In genomic region chr12:15174411-15175041, GRCm38 (mm10) we compare ENCODE assay signal across 17 mouse cellular contexts.
DNase-seq lines count a peak whose midpoint lies in the region; ATAC-seq and TF ChIP-seq lines count a peak whose summit lies in the region.
"Had no signal": no experiment of that assay in that cellular context is flagged by ENCODE, and none has a peak within 500 bp of the region (broad histone marks: within the 10 kb centered on the region; RNA-seq: fewer than 3 reads in every experiment).

No protein-coding gene starts in this region.

- no peak overlapping the region for H3K4me3 ChIP-seq in midbrain, embryonic 14.5 days (replicated peaks; ENCODE audit: low read depth, low read length)
- H3K4me3 ChIP-seq in midbrain, embryonic 13.5 days (replicated peaks) = no peak overlapping the region
- H3K4me3 ChIP-seq in hindbrain, postnatal 0 days (ENCODE audit: low read length) = no peak overlapping the region
- H3K4me3 ChIP-seq in neural tube, embryonic 14.5 days (ENCODE audit: low read depth, low read length) = no peak overlapping the region
- H3K4me3 ChIP-seq: limb, embryonic 10.5 days had no signal

- no peak for ATAC-seq in midbrain, embryonic 14.5 days (ENCODE audit: low FRiP score, low TSS enrichment)
- no peak for ATAC-seq in midbrain, embryonic 13.5 days
- ATAC-seq in hindbrain, postnatal 0 days = 0 out of 2 replicates have a peak, but pooled peaks have one; percentile 55
- peak; percentile 72; the same call in 1 of the 2 replicates for ATAC-seq in neural tube, embryonic 14.5 days (ENCODE audit: low read depth)

- no peaks in the 10 kb centered on the region for H3K36me3 ChIP-seq in midbrain, embryonic 14.5 days (ENCODE audit: control insufficient read depth, insufficient read depth, low read length)
- no peaks in the 10 kb centered on the region for H3K36me3 ChIP-seq in midbrain, embryonic 13.5 days
- no peaks in the 10 kb centered on the region for H3K36me3 ChIP-seq in hindbrain, postnatal 0 days (ENCODE audit: insufficient read depth, low read length)
- no peaks in the 10 kb centered on the region for H3K36me3 ChIP-seq in neural tube, embryonic 14.5 days (ENCODE audit: control insufficient read depth, insufficient read depth, low read length)
- H3K36me3 ChIP-seq: limb, embryonic 10.5 days had no signal

- H3K4me1 ChIP-seq in midbrain, embryonic 14.5 days (ENCODE audit: control insufficient read depth, insufficient read depth, low read length) = no peaks in the 10 kb centered on the region
- no peaks in the 10 kb centered on the region for H3K4me1 ChIP-seq in midbrain, embryonic 13.5 days (replicated peaks)
- H3K4me1 ChIP-seq in hindbrain, postnatal 0 days (ENCODE audit: insufficient read depth, low read length) = no peaks in the 10 kb centered on the region
- H3K4me1 ChIP-seq in neural tube, embryonic 14.5 days (ENCODE audit: control insufficient read depth, insufficient read depth, low read length) = no peaks in the 10 kb centered on the region
- H3K4me1 ChIP-seq: limb, embryonic 10.5 days had no signal

- no peaks in the 10 kb centered on the region for H3K27me3 ChIP-seq in midbrain, embryonic 14.5 days (ENCODE audit: control insufficient read depth, insufficient read depth, low read length)
- H3K27me3 ChIP-seq in midbrain, embryonic 13.5 days = no peaks in the 10 kb centered on the region
- H3K27me3 ChIP-seq in hindbrain, postnatal 0 days (ENCODE audit: insufficient read depth, low read length) = no peaks in the 10 kb centered on the region
- H3K27me3 ChIP-seq in neural tube, embryonic 14.5 days (ENCODE audit: control insufficient read depth, insufficient read depth, low read length) = no peaks in the 10 kb centered on the region

- peak; percentile 2 for DNase-seq in heart, postnatal 10 days
- DNase-seq in heart, postnatal 4 days = no peak
- DNase-seq in midbrain, embryonic 14.5 days = peak; percentile 13
- DNase-seq in hindbrain, postnatal 0 days (ENCODE audit: low spot score) = peak; percentile 26
- DNase-seq in cerebellum, adult 9-11 months = no peak
- DNase-seq in retina, embryonic 14.5 days (ENCODE audit: low spot score) = no peak
- DNase-seq: adrenal gland, postnatal 14 days; B cell, adult 2 months; cerebellum, adult 11-12 months; layer of hippocampus, adult 9-11 months; right cerebral cortex, adult 18-20 months; thymus, postnatal 14 days had no signal

- no peak for TF ChIP-seq CTCF in hindbrain, postnatal 0 days (IDR thresholded peaks at IDR 0.05; ENCODE audit: low read depth)

- H3K9ac ChIP-seq in midbrain, embryonic 14.5 days (replicated peaks; ENCODE audit: low read length) = no peak overlapping the region
- H3K9ac ChIP-seq in midbrain, embryonic 13.5 days (replicated peaks) = no peak overlapping the region
- no peak overlapping the region for H3K9ac ChIP-seq in hindbrain, postnatal 0 days (replicated peaks; ENCODE audit: low read length)
- H3K9ac ChIP-seq in neural tube, embryonic 14.5 days (replicated peaks; ENCODE audit: low read depth, low read length) = no peak overlapping the region
- H3K9ac ChIP-seq: liver, embryonic 14.5 days had no signal

- no peaks in the 10 kb centered on the region for H3K9me3 ChIP-seq in midbrain, embryonic 14.5 days (ENCODE audit: control insufficient read depth, low read length)
- H3K9me3 ChIP-seq in midbrain, embryonic 13.5 days = no peaks in the 10 kb centered on the region
- no peaks in the 10 kb centered on the region for H3K9me3 ChIP-seq in hindbrain, postnatal 0 days (ENCODE audit: low read length)
- no peaks in the 10 kb centered on the region for H3K9me3 ChIP-seq in neural tube, embryonic 14.5 days (ENCODE audit: control insufficient read depth, low read length)
- H3K9me3 ChIP-seq: limb, embryonic 10.5 days had no signal

- no peak overlapping the region for H3K4me2 ChIP-seq in midbrain, embryonic 14.5 days (ENCODE audit: low read length)
- H3K4me2 ChIP-seq in midbrain, embryonic 13.5 days (replicated peaks) = no peak overlapping the region
- no peak overlapping the region for H3K4me2 ChIP-seq in hindbrain, postnatal 0 days (ENCODE audit: low read depth, low read length)
- H3K4me2 ChIP-seq in neural tube, embryonic 14.5 days (ENCODE audit: low read depth, low read length) = no peak overlapping the region
- H3K4me2 ChIP-seq: heart, embryonic 11.5 days had no signal

- intact Hi-C loops in heart, postnatal 10 days (cut with DNase I) = no loop called here

- WGBS in midbrain, embryonic 14.5 days = 69% methylated on average over 6 of the region's 6 CpGs
- 68% methylated on average over 6 of the region's 6 CpGs for WGBS in midbrain, embryonic 13.5 days
- 38% methylated on average over 6 of the region's 6 CpGs for WGBS in hindbrain, postnatal 0 days
- WGBS in neural tube, embryonic 14.5 days = 39% methylated on average over 6 of the region's 6 CpGs

- H3K27ac ChIP-seq in midbrain, embryonic 14.5 days (replicated peaks; ENCODE audit: low read depth, low read length) = no peak overlapping the region
- no peak overlapping the region for H3K27ac ChIP-seq in midbrain, embryonic 13.5 days
- H3K27ac ChIP-seq in hindbrain, postnatal 0 days = no peak overlapping the region
- no peak overlapping the region for H3K27ac ChIP-seq in neural tube, embryonic 14.5 days (ENCODE audit: low read depth, low read length)
- H3K27ac ChIP-seq: limb, embryonic 10.5 days; liver, embryonic 14.5 days had no signal

Comparison
In these comparisons a context has a peak if more than half of its experiments do, and no peak if none do; other contexts are left out.
1. DNase-seq: peak in heart, postnatal 10 days (2 of 2), midbrain, embryonic 14.5 days (single experiment) and hindbrain, postnatal 0 days (single experiment); none in heart, postnatal 4 days (single experiment), cerebellum, adult 9-11 months (single experiment) and retina, embryonic 14.5 days (single experiment).
2. ATAC-seq: peak in hindbrain, postnatal 0 days (single experiment) and neural tube, embryonic 14.5 days (single experiment); none in midbrain, embryonic 14.5 days (single experiment) and midbrain, embryonic 13.5 days (single experiment).